Mouse (Mus musculus): ENCODE measurements around the gene Twf2. TPM values are rescaled to one million over a fixed set of nuclear protein-coding genes. Genes with fewer than 3 reads are reported as not detected.

Twf2 gene
- total and polyA plus RNA-seq, 3 experiments: 182 to 251 (median 219) TPM

GRCm38 (mm10) chr9:106158037-106158491 is 44.8 kb upstream of the Twf2 start, which contains the start of gene Glyctk:
TSS of gene Glyctk (minus strand) at chr9:106158138.
- Histone ChIP-seq H3K4me3 (no peak within 1 kb of the TSS), H3K79me2 (replicated peaks; ENCODE audit: control insufficient read depth, insufficient read depth, low read length) (no peaks in the 10 kb centered on the region), H3K9ac (ENCODE audit: low read depth, low read length) (no peak within 1 kb of the TSS), H3K36me3 (ENCODE audit: control insufficient read depth, insufficient read depth, low read length) (no peaks in the 10 kb centered on the region), H3K27ac (no peak within 1 kb of the TSS), H3K4me1 (ENCODE audit: control insufficient read depth, insufficient read depth, low read length) (no peaks in the 10 kb centered on the region; the same call in 1 of the 2 replicates), H3K27me3 (ENCODE audit: control insufficient read depth, insufficient read depth, low read length) (no peaks in the 10 kb centered on the region)
- WGBS: 73% methylated on average over 6 of the region's 6 CpGs
- TF ChIP-seq CTCF (IDR thresholded peaks at IDR 0.05) (no peak), EP300 (IDR thresholded peaks at IDR 0.05; ENCODE audit: insufficient read depth, low read depth, low read length) (no peak), POLR2A (IDR thresholded peaks at IDR 0.05; ENCODE audit: insufficient read depth, low read depth, low read length) (no peak)
- no peak for DNase-seq
- intact Hi-C loops (cut with DNase I): loop anchor here (5.0 kb wide), 1 partner anchor 54 kb away; no protein-coding TSS in a partner anchor

- intact Hi-C loops (cut with DNase I): loop anchor here (1.0 to 5.0 kb wide), 2 partner anchors 11 to 53 kb away; partner anchors contain the start of gene Wdr82
- WGBS: 82% methylated on average over 9 of the region's 9 CpGs
- Histone ChIP-seq H3K27me3 (ENCODE audit: control insufficient read depth, insufficient read depth, low read length) (no peaks in the 10 kb centered on the region), H3K4me3 (peak overlapping the region; percentile 80), H3K79me2 (replicated peaks; ENCODE audit: control insufficient read depth, insufficient read depth, low read length) (no peaks in the 10 kb centered on the region), H3K36me3 (ENCODE audit: control insufficient read depth, insufficient read depth, low read length) (no peaks in the 10 kb centered on the region), H3K27ac (peak overlapping the region; percentile 100), H3K9ac (ENCODE audit: low read depth, low read length) (no peak overlapping the region), H3K4me1 (ENCODE audit: control insufficient read depth, insufficient read depth, low read length) (no peaks in the 10 kb centered on the region; the same call in 1 of the 2 replicates)
- no peak for TF ChIP-seq POLR2A (IDR thresholded peaks at IDR 0.05; ENCODE audit: insufficient read depth, low read depth, low read length)
- no peak for TF ChIP-seq EP300 (IDR thresholded peaks at IDR 0.05; ENCODE audit: insufficient read depth, low read depth, low read length)
- TF ChIP-seq CTCF (IDR thresholded peaks at IDR 0.05): no peak
- no peak for DNase-seq
These were observed 43.7 kb upstream of the Twf2 start for GRCm38 (mm10) chr9:106159237-106159636.

- WGBS: under 1% methylated on average over 24 of the region's 24 CpGs
- no peaks in the 10 kb centered on the region; the same call in 1 of the 2 replicates for H3K4me1 ChIP-seq (ENCODE audit: control insufficient read depth, insufficient read depth, low read length)
- peak overlapping the region; percentile 80 for H3K4me3 ChIP-seq
- intact Hi-C loops (cut with DNase I): loop anchor here (1.0 to 5.0 kb wide), 3 partner anchors 10 to 52 kb away; partner anchors contain the start of genes Ppm1m and Wdr82
- DNase-seq: peak; percentile 95 to 97
- no peaks in the 10 kb centered on the region for H3K79me2 ChIP-seq (replicated peaks; ENCODE audit: control insufficient read depth, insufficient read depth, low read length)
- peak overlapping the region; percentile 70 for H3K9ac ChIP-seq (ENCODE audit: low read depth, low read length)
- TF ChIP-seq CTCF (IDR thresholded peaks at IDR 0.05) (no peak), POLR2A (IDR thresholded peaks at IDR 0.05; ENCODE audit: insufficient read depth, low read depth, low read length) (peak; percentile 87), EP300 (IDR thresholded peaks at IDR 0.05; ENCODE audit: insufficient read depth, low read depth, low read length) (peak; percentile 72)
- H3K27me3 ChIP-seq (ENCODE audit: control insufficient read depth, insufficient read depth, low read length): no peaks in the 10 kb centered on the region
- peak overlapping the region; percentile 100 for H3K27ac ChIP-seq
- H3K36me3 ChIP-seq (ENCODE audit: control insufficient read depth, insufficient read depth, low read length): no peaks in the 10 kb centered on the region
These were observed 43.1 kb upstream of the Twf2 start for GRCm38 (mm10) chr9:106159784-106160301.

- H3K27me3 ChIP-seq (ENCODE audit: control insufficient read depth, insufficient read depth, low read length): no peaks in the 10 kb centered on the region
- no peak for DNase-seq
- intact Hi-C loops (cut with DNase I): loop anchor here (5.0 kb wide), 1 partner anchor 37 kb away; the partner anchor contains the start of gene Ppm1m
- peak overlapping the region; percentile 100 for H3K27ac ChIP-seq
- no peaks in the 10 kb centered on the region; the same call in 1 of the 2 replicates for H3K4me1 ChIP-seq (ENCODE audit: control insufficient read depth, insufficient read depth, low read length)
- TF ChIP-seq EP300 (IDR thresholded peaks at IDR 0.05; ENCODE audit: insufficient read depth, low read depth, low read length) (no peak), CTCF (IDR thresholded peaks at IDR 0.05) (no peak), POLR2A (IDR thresholded peaks at IDR 0.05; ENCODE audit: insufficient read depth, low read depth, low read length) (no peak)
- peak overlapping the region; percentile 80 for H3K4me3 ChIP-seq
- H3K9ac ChIP-seq (ENCODE audit: low read depth, low read length): peak overlapping the region; percentile 70
- WGBS: 29% methylated on average over 5 of the region's 5 CpGs
- no peaks in the 10 kb centered on the region for H3K79me2 ChIP-seq (replicated peaks; ENCODE audit: control insufficient read depth, insufficient read depth, low read length)
- H3K36me3 ChIP-seq (ENCODE audit: control insufficient read depth, insufficient read depth, low read length): no peaks in the 10 kb centered on the region
These were observed 42.5 kb upstream of the Twf2 start for GRCm38 (mm10) chr9:106160426-106160825.

- Histone ChIP-seq H3K4me1 (ENCODE audit: control insufficient read depth, insufficient read depth, low read length) (peaks cover 3% of the 10 kb centered on the region), H3K4me3 (no peak overlapping the region), H3K36me3 (ENCODE audit: control insufficient read depth, insufficient read depth, low read length) (no peaks in the 10 kb centered on the region; the same call in 1 of the 2 replicates), H3K9ac (ENCODE audit: low read depth, low read length) (no peak overlapping the region), H3K79me2 (replicated peaks; ENCODE audit: control insufficient read depth, insufficient read depth, low read length) (no peaks in the 10 kb centered on the region), H3K27me3 (ENCODE audit: control insufficient read depth, insufficient read depth, low read length) (no peaks in the 10 kb centered on the region), H3K27ac (no peak overlapping the region)
- WGBS: 45% methylated on average over 2 of the region's 2 CpGs
- no peak for DNase-seq
- TF ChIP-seq POLR2A (IDR thresholded peaks at IDR 0.05; ENCODE audit: insufficient read depth, low read depth, low read length): no peak
- TF ChIP-seq EP300 (IDR thresholded peaks at IDR 0.05; ENCODE audit: insufficient read depth, low read depth, low read length): no peak
- TF ChIP-seq CTCF (IDR thresholded peaks at IDR 0.05): no peak
- intact Hi-C loops (cut with DNase I): no loop called here
These were observed 36.2 kb upstream of the Twf2 start for GRCm38 (mm10) chr9:106166709-106167108.

GRCm38 (mm10) chr9:106167241-106167640 is 35.7 kb upstream of the Twf2 start:
- no peaks in the 10 kb centered on the region for H3K27me3 ChIP-seq (ENCODE audit: control insufficient read depth, insufficient read depth, low read length)
- H3K4me3 ChIP-seq: no peak overlapping the region
- H3K36me3 ChIP-seq (ENCODE audit: control insufficient read depth, insufficient read depth, low read length): no peaks in the 10 kb centered on the region; the same call in 1 of the 2 replicates
- H3K79me2 ChIP-seq (replicated peaks; ENCODE audit: control insufficient read depth, insufficient read depth, low read length): no peaks in the 10 kb centered on the region
- H3K4me1 ChIP-seq (ENCODE audit: control insufficient read depth, insufficient read depth, low read length): peaks cover 3% of the 10 kb centered on the region
- intact Hi-C loops (cut with DNase I): no loop called here
- DNase-seq: no peak
- no peak for TF ChIP-seq CTCF (IDR thresholded peaks at IDR 0.05)
- no peak for TF ChIP-seq EP300 (IDR thresholded peaks at IDR 0.05; ENCODE audit: insufficient read depth, low read depth, low read length)
- no peak for TF ChIP-seq POLR2A (IDR thresholded peaks at IDR 0.05; ENCODE audit: insufficient read depth, low read depth, low read length)
- 74% methylated on average over 3 of the region's 3 CpGs for WGBS
- no peak overlapping the region for H3K27ac ChIP-seq
- H3K9ac ChIP-seq (ENCODE audit: low read depth, low read length): no peak overlapping the region
